Mouse (Mus musculus) olfactory bulb, adult 2 months (tissue): ENCODE results near the gene Upk1b.

Source experiments
- CTCF ChIP-seq: fragments of 200-500 bp; IDR thresholded peaks from 2 replicates; pipeline ENCODE4 v1.5.1; 2012; ENCODE audit warnings: low read depth, mild to moderate bottlenecking, low read length, moderate library complexity; ENCODE audit not compliant: insufficient read depth
- POLR2A ChIP-seq: fragments of 200-500 bp; IDR thresholded peaks from 2 replicates; pipeline ENCODE4 v1.6.1; 2012; ENCODE audit warnings: mild to moderate bottlenecking, low read depth, low read length, moderate library complexity; ENCODE audit not compliant: insufficient read depth

DNA sequence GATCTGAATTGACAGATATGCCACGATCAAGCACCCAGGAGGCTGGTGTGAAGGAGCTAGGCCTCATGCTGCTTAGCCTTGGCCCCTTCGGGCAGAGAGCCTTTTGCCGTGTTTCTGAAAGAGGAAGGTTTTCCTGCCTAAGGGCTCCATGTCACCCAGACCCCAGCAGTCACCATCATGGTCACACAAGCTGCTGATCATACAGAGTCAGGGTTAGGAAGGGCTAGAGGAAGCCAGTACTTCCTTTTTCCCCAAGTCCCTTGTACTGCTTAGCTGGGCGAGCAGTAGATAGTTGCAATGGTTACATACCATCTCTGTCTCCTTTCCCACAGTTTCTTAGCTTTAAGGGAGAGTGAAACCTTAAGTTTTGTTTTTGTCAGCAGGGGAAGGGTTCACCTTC lies 36.6 kb downstream of the Upk1b start:
- TF ChIP-seq POLR2A (no peak), CTCF (no peak)
